Mouse (Mus musculus): ENCODE data around the gene Mtfr2. TPM values are rescaled to one million over a fixed set of nuclear protein-coding genes. Genes with fewer than 3 reads are reported as not detected.

Mtfr2 gene
- polyA plus RNA-seq, 1 experiment from 2014 or later = 0.52 TPM

Other genes starting within 250 kb of the Mtfr2 start
- gene Map7, start 199.3 kb upstream of the Mtfr2 start, polyA plus RNA-seq (2015; fragmentation: Nextera tagmentation; extraction: Ambion mirVana) = 10.3 and 10.7 TPM in 2 replicates
- 102 and 108 TPM in 2 replicates for gene Bclaf1, start 35.3 kb upstream of the Mtfr2 start, polyA plus RNA-seq (2015; fragmentation: Nextera tagmentation; extraction: Ambion mirVana)